Mouse (Mus musculus) gastrocnemius, postnatal 36 days (tissue): ENCODE measurements around the gene Cfap97d2. TPM values are rescaled to one million over a fixed set of nuclear protein-coding genes. Genes with fewer than 3 reads are reported as not detected.
"Not testable (repeated sequence)": the region's sequence is repeated elsewhere in the genome, so short reads cannot be mapped to it uniquely, and the experiment has no call there.

Experiments used
- DNase-seq, 2 experiments: peaks; one replicate each; pipeline ENCODE4 v3.0.0; 2022
- intact Hi-C: fragments of 180-260 bp; cut with DNase I; formaldehyde crosslinking; loops from one replicate; pipeline ENCODE4 v1.15.1; 2025
- total RNA-seq, 2 experiments: library from RNA; stranded (reverse); gene quantifications; 2 replicates each; pipeline ENCODE4 v1.2.3; 2021

Gene Cfap97d2
- total RNA-seq, 2 experiments from 2014 or later = not detected

DNA sequence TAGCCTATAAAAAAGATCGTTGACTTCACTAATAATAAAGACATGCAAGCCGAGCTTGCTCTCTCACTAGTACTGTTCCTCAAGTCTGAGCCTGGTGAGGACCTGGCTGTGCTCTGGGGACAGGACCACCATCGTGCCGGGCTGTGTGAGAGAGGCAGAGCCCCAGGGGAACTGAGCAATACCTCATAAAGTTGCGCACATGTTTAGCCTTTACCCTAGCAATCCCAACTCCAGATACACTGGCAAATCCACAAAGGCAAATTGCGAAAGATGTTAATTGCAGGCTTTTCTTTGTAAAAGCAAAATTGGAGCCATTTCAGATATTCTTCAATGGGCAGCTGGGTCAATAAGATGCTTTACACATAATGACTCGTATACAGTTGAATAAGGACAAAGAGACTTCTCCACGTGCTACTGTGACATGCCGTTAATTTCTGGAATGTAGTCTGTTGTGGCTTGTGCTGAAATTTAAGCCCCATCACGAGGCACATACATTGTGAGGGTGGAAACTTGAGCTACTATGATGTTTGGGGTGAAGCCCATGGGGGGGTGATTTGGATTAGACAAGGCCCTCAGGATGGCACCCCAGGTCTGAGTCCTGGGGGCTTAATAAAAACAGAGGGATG is 21.9 kb downstream of the Cfap97d2 start:
- intact Hi-C loops = no loop called here
- no peak for DNase-seq

DNA sequence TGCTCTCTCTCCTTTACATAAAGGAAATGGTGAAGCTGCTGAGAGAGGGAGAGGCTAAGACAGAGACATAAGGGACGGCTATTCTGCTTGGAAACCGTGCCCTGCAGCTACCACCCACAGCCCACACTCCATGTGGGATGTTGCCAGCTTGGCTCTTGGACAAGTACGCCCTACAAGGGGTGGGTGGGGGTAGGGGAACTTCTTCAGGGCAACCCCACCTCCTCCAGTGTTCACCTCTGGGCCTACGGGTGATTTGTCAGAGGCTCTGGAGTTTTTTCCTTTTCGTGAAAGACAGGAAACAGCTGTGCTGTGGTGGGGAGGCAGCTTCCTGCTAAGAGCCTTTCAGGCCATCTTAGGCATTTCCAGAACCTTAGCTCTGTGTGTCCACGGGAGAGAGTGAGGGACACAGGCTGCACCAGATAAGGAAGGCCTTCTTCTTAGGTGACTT is 34.7 kb downstream of the Cfap97d2 start:
- intact Hi-C loops = no loop called here
- no peak for DNase-seq

DNA sequence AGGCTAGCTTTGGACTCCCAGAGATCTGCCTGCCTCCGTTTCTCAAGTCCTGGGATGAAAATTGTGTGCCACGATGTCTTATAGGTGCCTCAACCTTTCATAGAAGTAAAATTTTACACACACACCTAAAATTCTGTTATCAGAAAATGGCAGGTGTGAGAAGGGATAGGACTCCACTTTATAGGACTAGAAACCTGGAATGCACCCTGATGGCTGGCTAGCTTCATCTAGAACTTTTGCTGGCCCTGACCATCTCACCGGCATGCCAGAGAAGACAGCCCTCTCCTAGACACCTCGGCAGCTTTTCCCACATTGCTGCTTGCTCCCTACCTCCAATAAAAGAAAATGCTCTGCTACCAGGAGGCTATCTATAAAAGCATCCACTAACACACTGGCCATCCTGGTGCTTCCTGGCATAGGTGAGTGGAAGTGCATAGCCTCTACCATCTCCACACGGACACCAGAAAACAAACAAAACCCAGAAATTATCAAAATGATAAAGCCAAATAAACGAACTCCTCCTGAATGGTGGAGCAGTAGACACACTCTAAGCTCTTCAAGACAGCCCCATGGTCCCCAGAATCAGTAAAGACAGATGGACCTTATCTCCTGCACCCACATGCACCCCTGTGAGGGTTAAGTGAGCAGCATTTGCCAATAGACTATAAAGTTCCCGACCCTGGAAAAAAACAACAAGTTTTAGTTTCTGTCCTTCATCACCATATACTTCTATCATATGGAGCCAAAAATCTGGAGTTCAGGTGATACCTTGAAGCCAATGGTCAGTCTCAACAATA is 35.3 kb downstream of the Cfap97d2 start:
- DNase-seq = no peak
- intact Hi-C loops = no loop called here

DNA sequence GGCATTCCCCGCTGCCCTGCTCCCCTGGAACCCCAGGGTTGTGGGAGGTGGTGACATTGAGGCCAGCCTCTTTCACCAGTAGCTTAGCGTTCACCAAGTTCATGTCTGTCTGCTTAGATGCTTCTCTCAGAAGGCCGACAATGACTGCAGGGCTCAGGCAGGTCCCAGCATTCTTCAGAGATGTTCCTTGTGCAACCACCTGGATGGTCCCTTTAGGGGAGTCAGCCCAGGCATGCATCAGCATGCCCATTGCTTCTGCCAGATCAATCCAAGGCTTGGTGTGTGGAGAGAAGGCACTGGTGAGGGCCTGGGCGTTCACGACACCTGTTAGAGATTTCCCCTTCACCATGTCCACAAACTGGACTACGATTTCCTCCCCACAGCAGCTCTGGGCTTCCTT is 40.5 kb downstream of the Cfap97d2 start:
- intact Hi-C loops, DNase-seq: not testable (repeated sequence)

DNA sequence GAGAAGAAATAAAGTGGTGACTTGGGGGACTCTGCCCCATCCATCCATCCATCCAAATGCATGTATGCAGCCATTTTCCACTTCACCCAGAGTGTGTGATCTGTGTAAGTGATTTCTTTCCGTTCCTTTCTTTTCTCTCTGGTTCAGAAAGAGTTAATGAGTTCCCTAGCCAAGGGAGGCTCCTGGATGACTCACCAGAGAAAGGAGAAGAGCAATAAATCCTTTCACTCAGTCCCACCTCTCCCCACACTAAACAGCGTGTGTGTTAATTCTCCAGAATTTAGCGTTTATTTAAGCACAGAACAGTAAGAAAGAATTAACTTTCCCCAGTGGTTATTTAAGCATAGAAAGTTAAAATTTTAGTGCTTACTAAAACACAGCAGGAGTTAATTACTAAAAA is 41.9 kb downstream of the Cfap97d2 start:
- no peak for DNase-seq
- intact Hi-C loops = no loop called here

DNA sequence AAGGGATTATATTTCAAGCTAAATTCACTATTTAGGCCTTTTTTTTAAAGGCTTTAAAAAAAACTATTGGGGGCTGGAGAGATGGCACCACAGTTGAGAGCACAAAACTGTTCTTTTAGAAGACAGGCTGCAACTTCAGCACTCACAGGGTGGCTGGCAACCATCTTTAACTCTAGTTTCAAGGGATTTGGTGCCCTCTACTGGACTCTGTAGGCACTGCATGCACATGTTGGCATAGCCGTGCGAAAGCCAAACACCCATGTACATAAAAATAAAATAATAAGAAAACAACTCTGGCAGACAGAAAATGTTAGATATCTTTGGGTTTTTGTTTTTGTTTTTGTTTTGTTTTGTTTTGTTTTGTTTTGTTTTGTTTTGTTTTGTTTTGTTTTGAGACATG is 48.0 kb downstream of the Cfap97d2 start:
- intact Hi-C loops = loop anchor here (2.0 to 10.0 kb wide), 3 partner anchors 203 to 341 kb away; no protein-coding TSS in a partner anchor
- peak; percentile 71 to 76 for DNase-seq

DNA sequence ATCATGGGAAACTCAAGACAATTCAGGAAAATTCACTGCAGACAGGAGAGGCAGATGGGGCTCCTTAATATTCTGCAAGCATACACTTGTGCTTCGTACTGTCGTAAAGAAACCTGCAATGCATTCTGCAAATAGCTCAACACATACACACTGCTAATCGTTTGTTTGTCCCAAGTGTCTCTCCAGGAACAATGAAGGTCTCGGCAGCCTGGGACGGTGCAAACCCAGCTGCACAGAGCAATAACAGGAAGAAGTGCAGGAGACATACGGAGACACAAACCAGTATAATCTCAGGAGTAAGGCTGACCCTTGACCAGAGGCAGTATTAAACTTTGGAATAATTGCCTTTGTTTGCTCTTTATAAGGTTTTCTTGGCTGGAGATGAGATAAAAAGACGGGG is 50.8 kb downstream of the Cfap97d2 start:
- intact Hi-C loops = loop anchor here (10.0 kb wide), 1 partner anchor 302 kb away; no protein-coding TSS in a partner anchor
- no peak for DNase-seq

DNA sequence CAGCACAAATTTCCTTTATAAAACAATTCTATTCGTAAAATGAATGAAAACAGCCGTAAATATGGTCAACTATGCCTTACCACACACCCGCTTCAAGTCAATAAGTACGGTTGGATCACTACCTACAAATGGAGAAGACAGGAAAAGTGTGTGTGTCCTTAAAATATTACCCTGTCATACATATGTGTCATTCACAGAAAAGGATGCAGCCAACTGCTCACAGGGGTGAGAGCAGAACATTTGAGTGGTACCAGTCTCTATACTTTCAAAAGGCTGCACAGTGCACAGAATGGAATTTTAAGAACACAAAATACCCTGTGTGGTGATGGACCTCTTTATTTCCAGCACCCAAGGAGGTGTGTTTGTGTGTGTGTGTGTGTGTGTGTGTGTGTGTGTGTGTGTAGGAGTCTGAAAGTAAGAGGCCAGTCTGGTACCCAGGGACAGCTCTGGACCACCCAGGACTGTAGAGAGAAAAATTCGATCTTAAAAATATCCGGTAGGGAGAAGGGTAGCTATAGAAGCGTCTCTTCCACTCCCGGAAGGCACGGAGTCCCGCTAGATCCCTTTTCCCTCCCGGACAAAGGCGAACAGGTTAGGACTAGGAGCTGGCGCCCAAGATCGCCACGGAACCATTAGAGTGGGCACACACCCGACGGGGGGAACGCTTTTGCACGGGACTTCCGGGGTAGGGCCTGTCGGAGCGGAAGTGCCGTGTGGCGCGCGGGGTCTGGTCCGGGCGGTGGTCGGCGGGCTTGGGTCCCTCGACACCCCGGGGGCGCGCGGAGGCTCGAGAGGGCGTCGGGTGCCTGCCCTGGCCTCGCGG is 51.5 kb downstream of the Cfap97d2 start, which contains the start of gene Cdc16:
TSS of gene Cdc16 (plus strand) at position 695 of the 823 bp plus-strand sequence.
- intact Hi-C loops = loop anchor here (10.0 kb wide), 1 partner anchor 302 kb away; no protein-coding TSS in a partner anchor

DNA sequence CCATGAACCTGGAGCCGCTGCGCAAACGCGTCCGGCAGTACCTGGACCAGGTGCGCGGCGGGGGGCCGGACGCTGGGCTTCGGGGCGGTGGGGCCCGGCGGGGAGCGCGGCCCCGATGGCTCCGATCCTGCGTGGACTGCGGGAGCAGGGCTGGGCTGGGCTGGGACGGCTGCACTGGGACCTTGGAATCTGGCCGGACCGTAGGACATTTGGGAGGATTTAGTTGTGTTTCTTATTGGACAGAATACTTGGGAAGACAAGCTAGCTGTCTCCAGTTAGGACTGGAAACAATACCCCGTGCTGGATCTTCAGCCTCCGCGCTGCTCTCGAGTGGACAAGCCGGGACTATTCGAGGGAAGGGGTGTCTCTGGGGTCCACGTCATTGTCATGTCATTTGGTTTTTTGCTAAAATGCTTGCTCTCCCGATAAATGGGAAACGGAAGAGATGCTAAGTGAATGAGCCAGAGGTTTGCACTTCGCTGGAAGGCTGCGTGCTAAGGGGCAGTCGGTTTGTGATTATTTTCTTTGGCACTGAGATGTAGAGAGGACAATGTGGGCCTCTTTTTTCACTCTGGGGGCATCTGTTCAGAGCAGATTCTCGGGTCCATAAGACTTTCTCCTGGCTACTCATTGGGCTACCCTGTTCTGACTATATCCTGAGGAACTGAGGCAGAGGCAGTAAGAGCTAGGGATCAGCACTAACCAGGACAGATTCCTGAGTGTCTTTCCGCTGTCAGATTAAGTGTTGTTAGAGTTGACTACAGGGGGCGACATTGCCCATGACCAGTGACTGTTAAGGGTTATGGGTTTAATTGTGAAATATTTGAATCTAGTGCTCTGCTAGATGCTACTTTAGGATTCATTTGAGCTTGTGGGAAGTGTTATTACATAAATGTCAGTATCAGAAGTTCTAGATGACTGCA is 52.4 kb downstream of the Cfap97d2 start:
- intact Hi-C loops = loop anchor here (10.0 kb wide), 1 partner anchor 303 kb away; no protein-coding TSS in a partner anchor
- DNase-seq = peak in 1 of 2 experiments; percentile 14

More for the DNA sequence above, 51.5 kb downstream of the Cfap97d2 start, which contains the start of gene Cdc16:
- peak; percentile 86 for DNase-seq

DNA sequence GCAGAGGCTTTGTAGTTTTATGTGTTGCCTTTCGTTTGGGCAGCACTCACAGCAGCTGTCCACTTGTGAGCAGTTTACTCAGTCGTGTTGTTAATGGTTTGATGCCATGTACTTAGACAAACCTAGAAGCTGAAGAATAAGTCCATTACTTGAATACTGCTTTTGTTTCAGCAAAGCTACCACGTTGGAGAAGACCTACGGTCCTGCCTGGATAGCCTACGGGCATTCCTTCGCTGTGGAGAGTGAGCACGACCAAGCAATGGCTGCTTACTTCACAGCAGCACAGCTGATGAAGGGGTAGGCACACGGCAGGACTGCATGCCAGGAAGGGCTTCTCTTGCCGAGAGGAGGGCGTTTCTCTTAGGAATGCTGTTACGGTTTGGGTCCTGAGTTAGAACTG is 63.5 kb downstream of the Cfap97d2 start:
- intact Hi-C loops = no loop called here
- DNase-seq = no peak

DNA sequence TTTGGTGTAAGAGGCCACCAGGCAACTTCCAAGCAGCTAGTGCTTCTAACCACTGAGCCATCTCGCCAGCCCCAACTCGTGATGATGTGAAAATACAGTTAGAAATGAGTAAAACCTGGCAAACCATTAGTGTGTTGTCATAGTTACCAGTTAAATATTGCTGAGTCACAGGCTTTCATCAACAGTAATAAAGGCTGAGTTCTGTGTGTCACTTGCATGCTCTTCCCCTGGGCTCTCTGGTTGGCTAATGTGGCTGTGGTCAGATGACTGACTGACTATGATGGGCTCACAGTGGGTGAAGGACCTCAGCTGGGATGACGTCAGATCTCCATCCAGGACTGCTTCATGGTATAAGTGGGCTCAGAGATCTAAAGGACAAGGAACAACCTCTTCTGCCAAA is 74.8 kb downstream of the Cfap97d2 start:
- intact Hi-C loops = no loop called here

DNA sequence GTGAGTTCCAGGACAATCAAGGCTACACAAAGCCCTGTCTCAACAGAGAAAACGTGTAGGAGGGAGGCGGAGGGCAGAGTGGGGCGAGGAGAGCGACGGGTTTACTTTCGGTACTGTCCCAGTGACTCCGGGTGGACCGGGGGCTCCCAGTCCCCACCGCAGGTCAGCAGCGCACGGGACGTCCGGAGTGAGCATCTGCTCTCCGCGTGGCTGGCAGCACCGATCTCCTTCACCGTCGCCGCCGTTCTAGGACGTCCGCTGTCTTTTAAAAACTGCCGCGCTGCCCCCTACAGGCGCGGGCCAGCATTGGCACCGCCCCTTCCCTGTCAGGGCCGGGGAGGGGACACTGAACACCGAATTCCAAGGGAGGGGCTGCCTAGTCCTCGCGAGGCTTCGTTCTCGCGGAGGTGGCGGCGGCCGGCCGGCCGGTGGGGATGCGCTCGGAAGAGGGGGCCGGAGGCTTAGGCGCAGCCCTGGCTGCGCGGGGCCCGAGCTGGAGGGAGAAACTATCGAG is 79.6 kb downstream of the Cfap97d2 start, which contains the start of gene Upf3a:
TSS of gene Upf3a (plus strand) at position 366 of the 514 bp plus-strand sequence.
- intact Hi-C loops = no loop called here
- peak; percentile 82 to 90 for DNase-seq

More for the DNA sequence above, 74.8 kb downstream of the Cfap97d2 start:
- no peak for DNase-seq

DNA sequence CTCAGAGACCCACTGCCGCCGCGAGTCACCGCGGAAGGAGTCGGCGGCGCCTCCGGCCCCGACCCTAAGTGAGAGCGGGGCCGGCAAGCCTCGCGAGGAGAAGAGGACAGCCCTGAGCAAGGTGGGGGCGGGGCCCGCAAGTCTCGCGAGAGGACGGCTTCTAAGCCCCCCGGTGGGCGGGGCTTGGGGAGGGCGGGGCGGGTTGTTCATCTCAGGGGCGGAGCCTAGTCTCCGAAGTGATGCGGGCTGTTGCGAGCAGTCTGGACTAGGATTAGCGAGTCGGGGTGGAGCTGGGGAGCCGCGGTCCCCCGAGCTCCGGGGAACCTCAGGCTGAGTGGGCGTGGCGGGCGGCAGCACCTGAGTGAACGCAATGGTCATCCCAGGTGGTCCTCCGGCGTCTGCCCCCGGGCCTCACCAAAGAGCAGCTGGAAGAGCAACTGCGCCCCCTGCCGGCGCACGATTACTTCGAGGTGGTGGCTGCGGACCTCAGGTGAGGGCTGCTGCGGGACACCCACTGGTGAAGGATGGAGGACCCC is 80.1 kb downstream of the Cfap97d2 start:
- peak; percentile 95 to 97 for DNase-seq
- intact Hi-C loops = no loop called here

DNA sequence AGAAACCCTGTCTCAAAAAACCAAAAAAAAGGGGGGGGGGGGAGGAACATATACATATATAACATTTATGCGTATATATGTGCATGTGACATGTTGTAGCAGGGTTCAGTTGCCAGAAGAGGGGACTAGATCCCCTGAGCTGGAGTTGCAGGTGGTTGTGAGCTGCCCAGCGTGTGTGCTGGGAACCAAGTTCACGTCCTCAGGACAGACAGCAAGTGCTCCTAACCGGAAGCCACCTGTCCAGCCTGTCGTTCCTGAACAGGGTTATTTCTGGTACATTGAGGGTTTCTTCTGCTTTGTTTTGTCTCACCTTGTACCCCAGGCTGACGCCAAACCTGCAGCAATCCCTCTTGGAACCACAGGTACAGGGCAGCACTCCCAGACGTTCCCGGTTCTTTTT is 83.9 kb downstream of the Cfap97d2 start:
- intact Hi-C loops = no loop called here
- no peak for DNase-seq

Other genes with a start within 250 kb of the Cfap97d2 start
- gene Gas6, start 211.4 kb upstream of the Cfap97d2 start, total RNA-seq = 10 to 100 TPM; 55.1 to 58.8 TPM
- gene 1700029H14Rik, start 143.4 kb upstream of the Cfap97d2 start, total RNA-seq = not detected
- 10 to 100 TPM in 1 of 2 experiments, 1 to 10 TPM in 1; 7.5 to 11.8 TPM for gene Rasa3, start 28.3 kb upstream of the Cfap97d2 start, total RNA-seq
- gene Cdc16, start 51.8 kb downstream of the Cfap97d2 start, total RNA-seq = 10 to 100 TPM; 28.1 to 28.9 TPM
- gene Upf3a, start 79.7 kb downstream of the Cfap97d2 start, total RNA-seq = 1 to 10 TPM; 8.9 to 9.2 TPM
- not detected for gene AF366264, start 132.5 kb downstream of the Cfap97d2 start, total RNA-seq
- 1 to 10 TPM; 4.5 to 5.9 TPM for gene Champ1, start 163.8 kb downstream of the Cfap97d2 start, total RNA-seq
- 1 to 10 TPM; 3.9 to 5.0 TPM for gene Coprs, start 184.4 kb downstream of the Cfap97d2 start, total RNA-seq